Mouse (Mus musculus) ovary, postnatal 36 days (tissue): ENCODE data around the gene Ubqln2.
A peak's percentile ranks its signal among the peaks of the same experiment; 100 is the strongest.

Source experiments
- DNase-seq: peaks from one replicate; pipeline ENCODE4 v3.0.0; 2022; ENCODE audit warnings: low spot score, mixed read lengths

Ubqln2 gene

DNA sequence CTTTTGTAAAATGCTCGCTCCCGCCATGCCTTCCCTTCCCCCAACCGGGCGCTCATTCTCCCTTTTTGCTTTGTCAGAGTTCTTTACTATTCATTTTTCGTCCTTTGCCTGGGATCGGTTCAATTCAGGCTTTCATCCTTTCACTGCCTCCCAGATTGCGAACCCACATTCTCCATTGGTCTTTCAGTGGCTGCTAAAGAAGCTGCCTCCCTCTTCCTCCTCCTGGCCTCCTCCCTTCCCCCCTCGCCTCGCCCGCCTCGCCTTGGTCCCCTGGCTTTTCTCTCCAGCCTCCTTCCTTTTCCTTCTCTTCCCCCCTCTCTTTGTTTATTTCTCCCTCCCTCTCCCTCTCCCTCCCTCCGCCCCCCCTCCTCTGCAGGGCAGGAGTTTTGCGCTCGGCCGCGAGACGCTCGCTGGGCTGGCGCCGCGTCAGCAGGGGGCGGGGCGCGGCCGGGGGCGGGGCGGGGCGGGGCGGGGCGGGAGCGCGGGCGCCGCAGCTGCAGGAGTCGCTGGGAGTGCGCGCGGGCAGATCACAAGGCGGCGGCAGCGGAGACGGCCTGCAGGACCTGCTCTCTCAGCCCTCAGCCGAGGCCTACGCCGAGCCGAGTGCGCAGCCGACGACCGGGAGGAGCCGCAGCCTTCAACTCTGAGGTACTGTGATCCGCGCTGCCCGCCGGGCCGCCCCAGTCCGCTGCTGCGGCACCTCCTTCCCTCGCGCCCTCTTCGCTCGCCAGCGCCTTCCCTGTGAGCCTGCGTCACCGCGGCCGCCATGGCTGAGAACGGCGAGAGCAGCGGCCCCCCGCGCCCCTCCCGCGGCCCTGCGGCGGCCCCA, at the start of gene Ubqln2:
Ubqln2 (plus strand) TSS at position 540 of the 829 bp plus-strand sequence.
- DNase-seq = peak; percentile 81

DNA sequence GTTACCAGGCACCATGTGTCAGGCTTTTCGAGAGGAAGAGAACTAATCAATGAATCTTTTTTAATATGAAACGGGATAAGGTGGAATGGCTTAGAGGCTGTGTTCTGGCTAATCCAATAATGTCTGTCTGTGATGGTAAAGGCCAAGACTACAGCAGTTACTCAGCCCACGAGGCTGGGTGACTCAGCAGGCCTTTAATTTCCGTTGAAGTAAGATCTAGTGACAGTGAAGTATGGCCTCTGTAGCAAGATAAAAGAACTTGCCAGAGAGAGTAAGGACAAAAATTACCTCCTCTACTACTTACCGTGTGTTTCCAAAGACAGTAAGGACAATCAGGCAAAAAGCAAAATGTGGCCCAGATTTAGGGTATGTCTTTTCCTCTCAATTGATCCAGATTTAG, 46.1 kb upstream of the Ubqln2 start:
- no peak for DNase-seq

DNA sequence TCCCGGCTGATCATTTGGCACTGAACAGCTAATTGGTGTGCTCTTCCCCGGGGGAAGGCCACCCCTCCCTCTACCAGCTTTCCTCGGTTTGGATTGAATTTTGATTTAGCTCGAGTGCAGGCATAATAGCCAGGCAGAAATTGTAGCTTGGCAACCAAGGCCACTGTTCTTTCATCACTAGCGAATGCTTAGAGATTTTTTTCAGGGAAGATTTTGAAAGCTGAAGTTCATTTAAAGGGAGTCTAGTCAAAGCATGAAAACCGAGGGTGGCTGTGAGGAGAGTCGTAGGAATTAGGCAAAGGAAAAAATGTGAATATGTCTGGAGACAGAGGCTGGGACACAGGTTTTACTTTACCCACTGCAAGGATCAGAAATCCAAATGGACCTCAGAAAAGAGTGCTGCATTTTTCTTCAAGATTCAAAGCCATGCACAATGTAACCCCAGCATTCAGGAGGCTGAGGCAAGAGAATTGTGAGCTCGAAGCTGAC, 21.2 kb upstream of the Ubqln2 start:
- DNase-seq = peak; percentile 4

DNA sequence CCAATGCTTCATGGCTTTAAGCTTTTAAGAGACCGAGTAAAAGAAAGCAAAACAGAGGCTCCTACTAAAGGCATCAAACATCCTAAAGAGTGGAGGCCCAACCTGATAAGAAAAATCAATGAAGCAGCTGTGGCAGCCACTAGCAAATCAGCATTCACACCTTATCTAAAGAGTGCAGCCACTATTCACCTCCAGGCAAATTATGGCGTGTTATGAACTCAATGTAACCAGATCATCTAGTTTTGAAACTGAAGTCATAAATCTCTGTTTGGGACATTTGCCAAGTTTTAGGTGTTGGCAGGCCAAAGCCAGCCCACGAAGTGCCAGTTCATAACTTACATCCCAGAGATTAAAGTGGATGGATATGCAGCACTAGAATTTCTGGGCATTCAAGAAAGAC, 5.7 kb upstream of the Ubqln2 start:
- no peak for DNase-seq

DNA sequence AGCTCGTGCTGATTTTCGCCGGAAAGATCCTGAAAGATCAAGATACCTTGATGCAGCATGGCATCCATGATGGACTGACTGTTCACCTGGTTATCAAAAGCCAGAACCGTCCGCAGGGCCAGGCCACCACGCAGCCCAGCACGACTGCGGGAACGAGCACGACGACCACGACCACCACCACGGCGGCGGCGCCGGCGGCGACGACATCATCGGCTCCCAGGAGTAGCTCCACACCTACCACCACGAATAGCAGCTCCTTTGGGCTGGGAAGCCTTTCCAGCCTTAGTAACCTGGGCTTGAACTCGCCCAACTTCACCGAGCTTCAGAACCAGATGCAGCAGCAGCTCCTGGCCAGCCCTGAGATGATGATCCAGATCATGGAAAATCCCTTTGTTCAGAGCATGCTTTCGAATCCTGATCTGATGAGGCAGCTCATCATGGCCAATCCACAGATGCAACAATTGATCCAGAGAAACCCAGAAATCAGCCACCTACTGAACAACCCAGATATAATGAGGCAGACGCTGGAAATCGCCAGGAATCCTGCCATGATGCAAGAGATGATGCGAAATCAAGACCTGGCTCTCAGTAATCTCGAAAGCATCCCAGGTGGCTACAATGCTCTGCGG, 752 bp downstream of the Ubqln2 start:
- peak; percentile 15 for DNase-seq

DNA sequence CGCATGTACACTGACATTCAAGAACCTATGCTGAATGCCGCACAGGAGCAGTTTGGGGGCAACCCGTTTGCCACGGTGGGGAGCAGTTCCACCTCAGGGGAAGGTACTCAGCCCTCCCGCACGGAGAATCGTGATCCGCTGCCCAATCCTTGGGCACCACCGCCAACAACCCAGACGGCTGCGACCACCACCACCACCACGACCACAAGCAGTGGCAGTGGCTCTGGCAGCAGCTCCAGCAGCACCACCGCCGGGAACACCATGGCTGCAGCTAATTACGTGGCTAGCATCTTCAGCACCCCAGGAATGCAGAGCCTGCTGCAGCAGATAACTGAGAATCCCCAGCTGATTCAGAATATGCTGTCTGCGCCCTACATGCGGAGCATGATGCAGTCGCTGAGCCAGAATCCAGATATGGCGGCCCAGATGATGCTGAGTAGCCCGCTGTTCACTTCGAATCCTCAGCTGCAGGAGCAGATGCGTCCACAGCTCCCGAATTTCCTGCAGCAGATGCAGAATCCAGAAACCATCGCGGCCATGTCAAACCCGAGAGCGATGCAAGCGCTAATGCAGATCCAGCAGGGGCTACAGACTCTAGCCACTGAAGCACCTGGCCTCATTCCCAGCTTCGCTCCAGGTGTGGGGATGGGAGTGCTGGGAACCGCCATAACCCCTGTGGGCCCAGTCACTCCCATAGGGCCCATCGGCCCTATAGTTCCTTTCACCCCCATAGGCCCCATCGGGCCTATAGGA, 1.4 kb downstream of the Ubqln2 start:
- DNase-seq = peak; percentile 12

DNA sequence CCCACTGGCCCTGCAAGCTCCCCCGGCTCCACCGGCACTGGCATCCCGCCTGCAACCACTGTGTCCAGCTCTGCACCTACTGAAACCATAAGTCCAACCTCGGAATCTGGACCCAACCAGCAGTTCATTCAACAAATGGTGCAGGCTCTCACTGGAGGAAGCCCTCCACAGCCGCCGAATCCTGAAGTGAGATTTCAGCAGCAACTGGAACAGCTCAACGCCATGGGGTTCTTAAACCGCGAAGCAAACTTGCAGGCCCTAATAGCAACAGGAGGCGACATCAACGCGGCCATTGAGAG, 2.0 kb downstream of the Ubqln2 start:
- DNase-seq = no peak

DNA sequence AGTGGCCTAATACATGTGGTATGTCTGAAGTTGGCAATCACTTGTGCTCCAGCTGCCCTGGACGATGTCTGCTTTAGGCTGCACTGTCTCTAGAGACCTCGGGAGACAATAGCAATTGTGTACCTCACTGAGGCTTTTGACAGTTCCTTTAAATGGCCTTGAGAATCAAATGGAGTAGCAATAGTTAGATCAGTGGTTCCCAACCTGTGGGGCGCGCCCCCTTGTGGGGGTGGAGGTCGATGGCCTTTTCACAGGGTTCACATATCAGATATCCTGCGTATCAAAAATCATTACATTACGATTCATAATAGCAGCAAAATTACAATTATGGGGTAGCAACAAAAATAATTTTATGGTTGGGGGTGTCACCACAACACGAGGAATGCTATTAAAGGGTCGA, 7.9 kb downstream of the Ubqln2 start:
- peak; percentile 13 for DNase-seq

DNA sequence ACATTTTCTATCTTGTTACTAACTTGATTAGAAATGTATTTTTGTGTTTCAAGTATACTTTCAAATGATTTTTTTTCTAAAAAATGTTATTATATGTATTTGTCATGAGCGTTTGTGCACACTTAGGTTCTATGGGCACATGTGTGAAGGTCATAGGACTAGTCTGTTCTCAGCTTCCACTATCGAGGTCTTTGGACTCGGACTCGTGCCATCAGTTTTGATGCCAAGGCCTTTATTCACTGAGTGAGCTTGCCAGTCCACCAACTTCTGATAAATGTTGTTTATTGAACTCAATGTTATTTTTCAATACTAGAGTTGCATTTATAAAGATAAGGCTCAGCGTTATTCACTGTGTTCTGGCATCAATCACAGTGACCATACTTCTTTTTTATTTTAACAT, 17.5 kb downstream of the Ubqln2 start:
- no peak for DNase-seq

DNA sequence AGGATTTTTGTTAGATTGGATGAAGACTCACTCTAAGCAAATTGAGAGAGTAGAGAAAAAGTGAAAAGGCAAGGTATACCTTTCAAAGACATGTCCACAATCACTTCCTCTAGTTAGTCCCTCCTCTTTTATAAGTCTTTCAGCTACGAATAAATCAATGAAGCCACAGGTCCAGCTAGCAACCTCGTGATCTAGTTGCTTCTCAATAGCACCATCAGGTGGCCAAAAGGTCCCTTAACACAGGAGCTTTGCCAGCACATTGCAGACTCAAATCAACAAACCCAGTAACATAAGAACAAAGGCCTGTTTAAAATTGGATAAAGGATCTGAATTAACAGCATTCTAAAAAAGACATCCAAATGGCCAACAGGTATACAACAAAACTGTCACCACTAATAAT, 30.4 kb downstream of the Ubqln2 start:
- no peak for DNase-seq
